Mouse (Mus musculus) lung, embryonic 16.5 days (tissue): ENCODE data around the gene Dlg4. TPM values are rescaled to one million over a fixed set of nuclear protein-coding genes. Genes with fewer than 3 reads are reported as not detected.

Source experiments
- ATAC-seq: fragments of 200-750 bp; cut with Nextera tagmentation; 2 replicates; pipeline ENCODE4 v1.8.0; 2017; ENCODE audit warnings: low read depth, mild to moderate bottlenecking, moderate library complexity
- H3K27ac ChIP-seq: fragments of 300-500 bp; sonication (generic); 2 replicates; pipeline ENCODE4 v1.5.1; 2014; ENCODE audit warnings: mild to moderate bottlenecking, control low read depth, low read length
- H3K27me3 ChIP-seq: fragments of 300-500 bp; sonication (generic); 2 replicates; pipeline ENCODE4 v1.6.1; 2014; ENCODE audit warnings: low read depth, low read length, mixed read lengths; ENCODE audit not compliant: control insufficient read depth, insufficient read depth
- H3K36me3 ChIP-seq: fragments of 300-500 bp; sonication (generic); 2 replicates; pipeline ENCODE4 v1.6.1; 2014; ENCODE audit warnings: low read length; ENCODE audit not compliant: control insufficient read depth, insufficient read depth
- H3K4me1 ChIP-seq: fragments of 300-500 bp; sonication (generic); replicated peaks from 2 replicates; pipeline ENCODE4 v1.6.1; 2014; ENCODE audit warnings: low read length, mixed read lengths; ENCODE audit not compliant: control insufficient read depth, insufficient read depth
- H3K4me2 ChIP-seq: fragments of 300-500 bp; sonication (generic); 2 replicates; pipeline ENCODE4 v1.6.1; 2014; ENCODE audit warnings: low read depth, low read length, control low read depth
- H3K4me3 ChIP-seq: fragments of 300-500 bp; sonication (generic); 2 replicates; pipeline ENCODE4 v1.5.1; 2014; ENCODE audit warnings: mild to moderate bottlenecking, low read length, control low read depth
- H3K9ac ChIP-seq: fragments of 300-500 bp; sonication (generic); 2 replicates; pipeline ENCODE4 v1.6.1; 2014; ENCODE audit warnings: low read length, control low read depth
- H3K9me3 ChIP-seq: fragments of 300-500 bp; sonication (generic); 2 replicates; pipeline ENCODE4 v1.6.1; 2016; ENCODE audit warnings: low read length; ENCODE audit not compliant: control insufficient read depth
- WGBS: fragments of 180-500 bp; shearing (Covaris S2); extraction: QIAGEN DNeasy Blood & Tissue Kit; methylation state at CpG from one replicate; pipeline ENCODE4 v1.1.7; 2014; 5-methylcytosine and 5-hydroxymethylcytosine counted together
- polyA plus RNA-seq: library from polyadenylated mRNA; unstranded; fragments of >200 nt; fragmentation: Nextera tagmentation; extraction: Ambion mirVana; gene quantifications from 2 replicates; pipeline ENCODE4 v1.2.1, GENCODE M21; 2015

Dlg4 gene
- polyA plus RNA-seq, result 5.5 and 7.9 TPM in 2 replicates

DNA sequence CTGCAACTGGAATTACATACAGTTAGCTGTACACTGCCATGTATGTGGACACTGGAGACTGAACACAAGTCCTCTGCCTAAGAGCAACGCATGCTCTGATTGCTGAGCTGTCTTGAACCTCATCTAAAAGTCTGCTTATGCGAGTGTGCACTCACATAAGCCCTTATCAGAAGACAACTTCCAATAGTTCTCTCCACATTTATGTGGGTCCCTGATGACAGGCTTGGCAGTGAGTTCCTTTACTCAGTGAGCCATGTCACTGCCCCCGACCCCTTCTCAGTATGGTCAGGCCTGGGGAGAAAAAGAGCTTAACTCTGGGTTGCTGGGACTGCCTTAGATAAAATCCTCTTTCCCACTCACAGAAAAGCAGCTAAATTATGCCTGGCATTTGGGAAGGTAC lies at the start of gene Dlg4:
Dlg4 (plus strand) TSS at position 274 of the 400 bp plus-strand sequence.
- Histone ChIP-seq H3K36me3 (peaks cover 11% of the 10 kb centered on the region), H3K27me3 (no peaks in the 10 kb centered on the region), H3K9ac (peak within 1 kb of the TSS; percentile 84), H3K4me2 (peak within 1 kb of the TSS; percentile 92), H3K27ac (peak within 1 kb of the TSS; percentile 16; the same call in 1 of the 2 replicates), H3K9me3 (no peaks in the 10 kb centered on the region), H3K4me1 (peaks cover 44% of the 10 kb centered on the region), H3K4me3 (no peak within 1 kb of the TSS)
- 62% methylated on average over 3 of the region's 3 CpGs for WGBS
- no peak for ATAC-seq

DNA sequence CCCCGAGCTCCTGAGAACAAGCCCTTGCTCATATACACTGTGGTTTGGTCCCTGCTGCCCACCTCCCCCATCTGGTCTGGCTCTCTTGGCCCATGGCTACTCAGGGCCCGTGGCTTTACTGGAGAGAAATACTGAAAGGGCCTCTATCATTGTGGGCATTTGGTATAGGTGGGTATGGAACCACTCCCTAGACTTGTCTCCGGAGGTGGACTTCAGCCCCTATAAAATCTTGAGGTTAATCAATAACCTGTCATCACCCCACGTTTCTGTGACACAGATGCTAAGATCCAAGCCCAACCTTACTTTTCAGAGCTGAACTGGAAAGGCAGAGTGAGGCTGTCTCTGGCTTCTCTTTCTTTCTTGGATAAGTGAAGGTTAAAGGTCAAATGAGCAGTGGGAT lies 47.9 kb upstream of the Dlg4 start:
- peaks cover 26% of the 10 kb centered on the region for H3K36me3 ChIP-seq
- no peak for ATAC-seq
- peaks cover 34% of the 10 kb centered on the region for H3K27me3 ChIP-seq
- no peaks in the 10 kb centered on the region for H3K9me3 ChIP-seq
- no peak overlapping the region for H3K27ac ChIP-seq
- peaks cover 8% of the 10 kb centered on the region for H3K4me1 ChIP-seq
- WGBS, result 64% methylated on average over 4 of the region's 4 CpGs
- no peak overlapping the region for H3K4me2 ChIP-seq
- no peak overlapping the region for H3K9ac ChIP-seq
- H3K4me3 ChIP-seq, result no peak overlapping the region

DNA sequence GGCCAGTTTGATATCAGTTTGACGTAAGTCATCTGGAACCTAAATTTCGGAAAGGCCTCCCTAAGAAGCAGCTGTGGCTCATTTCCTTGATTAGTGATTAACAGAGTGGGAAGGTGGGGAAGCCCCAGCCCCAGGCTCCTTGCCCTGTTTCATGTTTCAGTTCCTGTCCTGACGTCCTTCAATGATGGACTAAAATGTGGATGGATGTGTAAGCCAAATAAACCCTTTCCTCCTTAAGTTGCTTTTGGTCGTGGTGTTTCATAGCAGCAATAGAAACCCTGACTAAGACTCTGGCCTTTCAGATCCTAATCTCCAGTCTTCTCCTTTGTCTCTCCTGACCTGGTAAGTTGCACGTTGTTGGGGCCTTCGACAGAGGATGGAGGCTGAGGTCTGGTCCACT lies 46.5 kb upstream of the Dlg4 start:
- WGBS, result 78% methylated on average over 6 of the region's 6 CpGs

DNA sequence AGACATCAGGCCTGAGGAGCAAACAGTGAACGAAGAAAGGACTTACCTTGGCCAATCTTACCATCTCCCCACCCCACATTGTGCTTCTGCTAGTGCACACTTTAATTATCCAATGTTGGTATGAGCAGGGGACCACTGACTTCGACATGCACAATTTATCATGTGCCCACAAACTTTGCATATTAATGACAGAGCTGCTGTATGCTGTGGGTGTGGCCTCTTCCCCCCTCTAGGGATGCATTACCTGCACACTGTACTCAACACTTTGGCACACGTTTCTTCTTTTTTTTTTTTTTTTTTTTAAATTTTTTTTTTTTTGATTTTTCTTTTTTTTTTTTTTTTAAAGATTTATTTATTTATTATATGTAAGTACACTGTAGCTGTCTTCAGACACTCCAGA lies 46.0 kb upstream of the Dlg4 start:
- no peak overlapping the region for H3K9ac ChIP-seq
- peaks cover 14% of the 10 kb centered on the region for H3K27me3 ChIP-seq
- no peak overlapping the region for H3K4me3 ChIP-seq
- no peak for ATAC-seq
- peaks cover 34% of the 10 kb centered on the region for H3K36me3 ChIP-seq
- WGBS, result 55% methylated on average over 3 of the region's 3 CpGs
- H3K4me1 ChIP-seq, result peaks cover 8% of the 10 kb centered on the region
- H3K9me3 ChIP-seq, result no peaks in the 10 kb centered on the region
- no peak overlapping the region for H3K4me2 ChIP-seq
- H3K27ac ChIP-seq, result no peak overlapping the region

More for the DNA sequence above, 46.5 kb upstream of the Dlg4 start:
- H3K4me2 ChIP-seq, result no peak overlapping the region
- H3K27me3 ChIP-seq, result peaks cover 19% of the 10 kb centered on the region
- H3K4me1 ChIP-seq, result peaks cover 8% of the 10 kb centered on the region
- no peak overlapping the region for H3K4me3 ChIP-seq
- H3K27ac ChIP-seq, result no peak overlapping the region
- H3K36me3 ChIP-seq, result peaks cover 34% of the 10 kb centered on the region
- ATAC-seq, result no peak
- H3K9me3 ChIP-seq, result no peaks in the 10 kb centered on the region
- no peak overlapping the region for H3K9ac ChIP-seq

DNA sequence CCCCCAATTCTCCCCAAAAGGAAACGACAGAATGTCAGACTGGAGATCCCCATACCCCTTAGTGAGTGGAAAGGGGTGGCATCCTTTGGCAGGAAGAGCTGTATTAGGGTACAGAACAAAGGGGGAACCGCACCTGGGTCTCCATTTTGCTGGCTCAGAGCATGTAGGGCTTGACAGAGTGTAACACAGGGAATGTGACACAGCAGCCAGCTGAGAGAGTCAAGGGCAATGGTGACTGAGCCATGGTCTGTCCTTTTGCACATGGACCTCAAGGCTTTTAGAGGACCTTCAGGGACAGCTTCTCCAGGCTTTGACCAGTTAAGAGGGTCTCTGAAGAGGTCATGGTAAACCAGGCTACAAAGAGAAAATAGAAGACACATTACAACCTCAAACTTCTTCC lies 41.8 kb upstream of the Dlg4 start:
- ATAC-seq, result no peak
- WGBS, result 86% methylated on average over 2 of the region's 2 CpGs

DNA sequence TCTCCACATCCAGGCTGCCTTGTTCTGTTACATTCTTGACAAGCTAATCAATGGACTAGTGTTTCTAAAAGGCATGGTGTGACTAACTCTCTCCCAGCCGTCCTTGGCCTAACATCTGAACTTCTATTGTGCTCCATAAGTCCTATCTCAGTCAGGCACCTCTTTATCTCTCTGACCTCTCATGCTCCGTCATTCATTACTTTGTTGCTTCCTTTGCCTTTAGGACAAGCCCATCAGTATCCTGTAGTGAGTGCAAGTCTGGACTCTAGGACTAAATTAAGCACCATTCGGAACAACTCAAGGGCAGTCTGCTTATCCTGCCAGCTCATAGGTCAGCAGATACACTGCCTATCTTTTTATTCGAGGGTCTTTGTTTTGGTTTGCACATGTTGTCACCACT lies 40.5 kb upstream of the Dlg4 start:
- 80% methylated on average over 4 of the region's 4 CpGs for WGBS
- peaks cover 6% of the 10 kb centered on the region; the same call in 1 of the 2 replicates for H3K4me1 ChIP-seq
- no peak overlapping the region for H3K4me2 ChIP-seq
- no peak overlapping the region for H3K27ac ChIP-seq
- no peak overlapping the region for H3K9ac ChIP-seq
- no peaks in the 10 kb centered on the region for H3K27me3 ChIP-seq
- peaks cover 13% of the 10 kb centered on the region for H3K36me3 ChIP-seq
- no peak for ATAC-seq
- no peaks in the 10 kb centered on the region for H3K9me3 ChIP-seq
- H3K4me3 ChIP-seq, result no peak overlapping the region

More for the DNA sequence above, 41.8 kb upstream of the Dlg4 start:
- Histone ChIP-seq H3K27ac (no peak overlapping the region), H3K36me3 (peaks cover 21% of the 10 kb centered on the region), H3K4me2 (no peak overlapping the region), H3K4me1 (peaks cover 6% of the 10 kb centered on the region; the same call in 1 of the 2 replicates), H3K9ac (no peak overlapping the region), H3K9me3 (no peaks in the 10 kb centered on the region), H3K4me3 (no peak overlapping the region), H3K27me3 (no peaks in the 10 kb centered on the region)

DNA sequence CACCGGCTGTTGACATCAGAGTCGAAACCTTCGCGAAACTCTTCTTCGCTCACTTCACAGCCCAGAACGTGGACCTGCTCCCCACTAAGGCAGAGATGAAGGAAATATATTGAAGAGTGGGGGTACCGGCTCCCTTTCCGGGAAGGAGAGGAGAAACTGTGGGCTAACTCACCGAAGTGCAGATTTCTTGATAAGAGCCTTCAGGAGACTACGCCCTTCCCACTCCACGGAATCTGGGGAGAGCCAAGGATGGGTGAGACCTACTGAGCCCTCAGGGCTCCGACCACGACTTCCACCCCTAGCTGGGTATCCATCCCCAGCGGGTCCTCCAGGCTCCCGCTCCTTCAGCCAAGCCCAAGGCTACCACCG lies 36.9 kb upstream of the Dlg4 start:
- Histone ChIP-seq H3K9me3 (no peaks in the 10 kb centered on the region), H3K4me3 (peak overlapping the region; percentile 98), H3K27me3 (no peaks in the 10 kb centered on the region), H3K36me3 (peaks cover 9% of the 10 kb centered on the region), H3K4me1 (peaks cover 26% of the 10 kb centered on the region), H3K9ac (peak overlapping the region; percentile 100), H3K27ac (peak overlapping the region; percentile 99), H3K4me2 (peak overlapping the region; percentile 83)
- ATAC-seq, result no peak
- 3% methylated on average over 16 of the region's 16 CpGs for WGBS

DNA sequence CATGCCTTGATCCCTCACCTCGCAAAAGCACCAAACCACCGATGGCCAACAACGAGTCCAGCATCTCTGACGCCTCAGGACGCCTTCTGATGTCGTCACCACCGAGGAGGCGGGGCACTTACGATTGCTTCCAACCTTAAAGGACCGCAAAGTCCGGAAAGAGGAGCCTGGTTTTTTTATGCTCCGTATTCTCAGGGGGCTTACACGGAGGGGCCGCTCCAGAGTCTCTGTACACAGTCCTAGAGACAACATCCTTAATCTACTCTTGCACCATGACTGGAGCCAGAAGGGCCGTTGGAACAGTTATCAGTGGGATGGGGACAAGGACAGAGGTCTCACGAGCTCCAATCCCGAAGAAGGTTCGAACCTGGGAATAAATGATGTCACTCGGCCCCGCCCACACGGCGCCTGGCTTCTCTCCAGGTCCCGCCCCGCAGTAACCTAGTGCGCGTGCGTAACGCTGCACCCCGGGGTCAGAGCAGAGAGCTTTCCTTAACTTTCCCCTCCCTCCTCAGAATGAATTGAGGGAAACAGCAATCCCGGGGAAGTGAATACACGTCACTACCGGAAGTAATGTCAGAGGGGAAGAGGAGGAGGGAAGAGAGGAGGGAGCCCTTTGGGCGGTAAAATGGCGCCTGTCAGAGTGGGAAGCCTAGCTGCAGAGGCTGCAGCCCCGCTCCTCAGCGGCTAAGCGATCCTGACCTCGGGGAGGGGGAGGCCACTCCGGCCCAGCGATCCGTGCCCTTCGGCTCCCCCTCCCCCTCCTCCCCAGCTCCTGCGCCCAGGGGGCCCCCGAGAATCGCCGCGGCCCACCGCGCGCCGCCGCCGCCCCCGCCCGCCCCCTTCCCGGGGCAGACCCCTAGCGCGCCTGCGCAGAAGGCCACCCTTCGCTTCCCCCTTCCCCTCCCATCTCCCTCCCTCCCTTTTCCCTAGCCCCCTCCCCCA lies 36.3 kb upstream of the Dlg4 start:
- Histone ChIP-seq H3K4me3 (peak overlapping the region; percentile 98), H3K4me2 (peak overlapping the region; percentile 92), H3K4me1 (peaks cover 26% of the 10 kb centered on the region), H3K36me3 (peaks cover 13% of the 10 kb centered on the region), H3K9me3 (no peaks in the 10 kb centered on the region), H3K27ac (peak overlapping the region; percentile 99), H3K27me3 (no peaks in the 10 kb centered on the region), H3K9ac (peak overlapping the region; percentile 100)
- peak; percentile 96 for ATAC-seq
- WGBS, result 0% methylated on average over 34 of the region's 60 CpGs

DNA sequence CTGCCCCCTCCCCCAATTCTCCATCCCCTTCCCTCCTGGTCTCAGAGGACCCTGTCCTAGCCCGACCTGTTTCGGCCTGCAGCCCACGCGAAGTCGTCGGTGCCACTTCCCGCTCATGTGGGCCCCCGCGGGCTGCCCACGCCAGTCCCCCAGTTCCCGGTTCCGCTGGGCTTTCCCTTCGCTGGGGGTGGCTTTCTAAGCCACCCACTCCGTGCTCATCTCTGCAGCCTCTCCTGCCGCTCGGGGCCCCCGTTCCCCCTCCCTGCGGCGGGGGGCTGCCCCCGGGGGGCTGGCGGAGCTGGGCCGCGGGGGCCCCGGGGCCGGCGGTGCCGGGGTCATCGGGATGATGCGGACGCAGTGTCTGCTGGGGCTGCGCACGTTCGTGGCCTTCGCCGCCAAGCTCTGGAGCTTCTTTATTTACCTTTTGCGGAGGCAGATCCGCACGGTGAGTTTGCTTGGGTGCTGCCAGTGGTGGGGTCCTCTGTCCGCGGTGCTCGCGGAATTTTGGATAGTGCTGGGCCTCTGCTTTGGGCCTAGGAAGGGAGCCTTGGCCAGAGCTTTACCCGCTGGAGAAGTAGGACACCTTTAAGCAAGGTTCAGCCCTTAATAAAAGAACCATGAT lies 35.5 kb upstream of the Dlg4 start, which contains the start of gene Ctdnep1:
Ctdnep1 (plus strand) TSS at position 16 of the 622 bp plus-strand sequence.
- under 1% methylated on average over 34 of the region's 43 CpGs for WGBS
- peak within 1 kb of the TSS; percentile 92 for H3K4me2 ChIP-seq
- peaks cover 26% of the 10 kb centered on the region for H3K4me1 ChIP-seq
- H3K9ac ChIP-seq, result peak within 1 kb of the TSS; percentile 100
- H3K36me3 ChIP-seq, result peaks cover 19% of the 10 kb centered on the region
- H3K4me3 ChIP-seq, result peak within 1 kb of the TSS; percentile 98
- no peak for ATAC-seq
- H3K9me3 ChIP-seq, result no peaks in the 10 kb centered on the region
- no peaks in the 10 kb centered on the region for H3K27me3 ChIP-seq
- H3K27ac ChIP-seq, result peak within 1 kb of the TSS; percentile 99
